Mouse (Mus musculus): ENCODE results near the gene Vmn2r83.
"Not testable (repeated sequence)": the region's sequence is repeated elsewhere in the genome, so short reads cannot be mapped to it uniquely, and the experiment has no call there.

Vmn2r83 gene

DNA sequence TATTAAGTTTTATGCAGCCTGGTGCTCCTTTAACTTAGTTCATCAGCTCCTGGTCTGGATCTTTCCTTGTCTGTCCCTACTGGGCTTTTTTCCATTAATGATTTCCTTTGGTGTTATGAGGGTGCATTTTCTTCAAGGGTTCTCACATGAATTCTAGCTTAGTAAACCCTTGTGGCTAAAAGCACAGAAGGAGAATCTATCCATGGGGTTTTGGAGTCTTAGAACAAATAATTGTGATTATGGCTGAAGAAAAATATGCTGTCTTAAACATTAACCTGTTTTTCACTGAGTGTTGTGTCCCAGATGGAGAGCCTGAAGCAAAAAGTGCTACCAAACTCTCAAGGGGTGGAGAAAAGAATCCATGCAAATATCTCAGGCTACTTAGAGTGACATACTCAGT, at the start of gene Vmn2r83:
Gene Vmn2r83 (plus strand): TSS at position 301 of the 400 bp plus-strand sequence.
- in situ Hi-C loops (cut with MboI) = no loop called here

DNA sequence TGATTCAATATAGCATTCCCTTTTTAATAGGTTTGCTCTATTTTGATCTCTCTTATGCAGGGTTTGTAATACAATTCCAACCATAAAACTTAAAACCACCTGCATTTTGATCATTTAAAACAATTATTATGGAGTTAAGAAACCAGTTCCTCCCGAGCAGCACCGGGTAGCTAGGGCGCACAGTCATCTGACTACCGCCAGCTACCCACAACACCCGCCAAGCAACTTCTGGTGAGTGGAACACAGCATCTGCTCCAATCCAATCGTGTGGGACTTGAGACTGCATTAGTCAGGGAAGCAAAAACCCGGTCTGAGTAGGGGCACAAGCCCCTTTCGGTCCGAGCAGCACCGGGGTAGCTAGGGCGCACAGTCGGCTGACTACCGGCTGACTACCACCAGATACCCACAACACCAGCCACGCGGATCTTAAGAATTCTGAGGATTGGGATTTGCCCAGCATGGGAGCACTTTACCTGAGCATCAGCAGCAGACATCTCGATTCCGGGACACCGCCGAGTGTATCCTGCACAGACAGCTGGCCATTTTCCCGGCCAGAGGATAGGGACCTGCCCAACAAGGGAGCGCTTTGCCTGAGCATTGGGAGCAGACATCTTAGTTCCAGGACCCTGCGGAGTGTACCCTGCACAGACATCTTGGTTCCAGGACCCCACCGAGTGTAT, 33.2 kb upstream of the Vmn2r83 start:
- in situ Hi-C loops (cut with MboI) = not testable (repeated sequence)

DNA sequence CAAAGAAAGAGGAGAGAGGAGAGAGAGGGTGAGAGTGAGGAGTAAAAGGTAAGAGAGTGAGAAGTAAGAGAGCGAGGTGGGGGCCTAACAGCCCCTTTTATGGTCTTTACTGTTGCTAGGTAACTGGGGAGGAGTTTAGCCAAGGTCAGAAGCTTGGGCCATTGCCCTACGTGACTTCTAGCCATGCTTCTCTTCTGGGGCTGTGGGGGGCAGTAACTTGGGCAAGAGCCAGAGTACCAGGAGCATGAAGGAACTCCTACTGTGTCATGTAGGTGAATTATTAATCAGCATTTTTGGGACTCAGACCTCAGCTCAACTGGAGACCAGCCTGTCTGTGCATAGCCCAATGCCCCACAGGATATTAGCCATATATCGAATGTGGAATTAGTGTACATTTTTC, 27.4 kb downstream of the Vmn2r83 start:
- in situ Hi-C loops (cut with MboI) = no loop called here

DNA sequence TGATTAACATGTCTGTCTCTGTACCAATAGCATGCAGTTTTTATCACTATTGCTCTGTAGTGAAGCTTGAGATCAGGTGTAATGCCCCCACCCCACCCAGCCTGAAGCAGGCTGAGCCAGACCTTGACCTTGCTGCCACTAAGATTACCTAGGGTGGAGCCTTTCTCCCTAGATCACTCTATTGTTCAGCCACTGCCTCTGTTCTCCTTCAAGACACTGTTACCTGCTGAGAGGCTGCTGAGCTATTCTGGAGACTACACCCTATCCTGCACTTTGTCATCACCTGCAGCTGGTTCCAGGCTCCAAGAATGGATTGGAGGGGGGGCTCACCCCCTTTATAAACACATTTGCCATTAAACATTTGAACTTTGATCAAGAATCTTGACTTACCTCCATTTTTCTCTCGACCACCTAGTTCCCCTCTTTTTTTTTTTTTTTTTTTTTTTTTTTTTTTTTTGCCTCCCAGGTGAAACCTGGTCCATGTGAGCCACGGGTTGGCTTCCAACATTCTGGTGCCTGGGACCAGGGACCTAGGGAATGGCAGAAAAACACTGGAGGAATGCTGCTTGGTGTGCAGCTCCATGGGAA, 28.3 kb downstream of the Vmn2r83 start:
- in situ Hi-C loops (cut with MboI) = no loop called here

DNA sequence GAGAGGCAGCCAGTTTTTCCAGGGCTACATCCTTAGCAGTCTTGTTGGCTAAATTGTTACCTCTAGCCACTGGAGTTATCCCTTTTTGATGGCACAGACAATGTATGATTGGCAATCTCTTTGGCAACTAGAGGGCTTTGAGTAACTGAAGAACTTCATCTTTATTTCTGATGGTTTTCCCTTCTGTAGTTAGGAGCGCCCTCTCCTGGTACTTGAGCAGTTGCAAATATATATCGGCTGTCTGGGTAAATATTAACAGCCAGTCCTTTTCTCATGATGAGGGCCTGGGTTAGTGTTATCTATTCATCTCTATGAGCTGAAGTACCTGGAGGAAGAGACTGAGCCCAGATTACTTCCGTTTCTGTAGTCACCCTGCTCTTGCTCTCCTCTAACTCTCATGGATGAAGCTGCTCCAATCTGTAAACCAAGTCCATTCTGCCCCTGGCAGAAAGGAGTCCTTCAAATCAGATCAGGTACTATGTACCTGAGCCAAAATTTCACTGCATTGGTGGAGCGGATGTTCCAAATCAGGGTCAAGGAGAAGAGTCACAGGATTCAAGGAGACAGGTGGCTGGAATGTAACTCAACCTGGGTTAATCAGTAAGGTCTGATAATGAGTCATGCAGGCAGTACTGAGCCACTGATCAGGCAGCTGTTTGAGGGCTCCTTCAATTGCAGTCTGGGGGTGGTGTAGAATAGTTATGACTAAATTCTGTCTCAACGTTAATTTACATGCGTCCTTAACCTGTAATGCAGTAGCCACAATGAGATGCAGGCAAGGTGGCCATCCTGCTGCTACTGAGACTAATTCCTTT, 34.5 kb downstream of the Vmn2r83 start:
- in situ Hi-C loops (cut with MboI) = no loop called here

DNA sequence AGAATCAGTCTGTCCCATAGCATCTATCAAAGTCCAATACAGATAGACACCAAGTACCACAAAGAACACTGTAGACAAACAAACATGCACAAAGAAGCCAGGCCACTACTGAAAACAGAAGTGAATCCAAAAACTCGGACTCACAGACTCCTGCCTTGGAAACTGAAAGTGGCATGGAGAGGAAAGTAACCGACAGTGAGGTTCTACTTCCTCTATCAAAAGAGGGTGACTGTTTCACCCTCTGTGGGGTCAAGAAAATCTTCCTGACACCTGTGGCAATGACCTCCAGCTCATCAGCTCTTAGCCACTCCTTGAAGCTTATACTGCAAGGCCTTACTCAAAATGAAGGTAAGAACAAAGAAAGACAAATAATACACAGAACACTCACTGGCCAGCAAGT, 38.2 kb downstream of the Vmn2r83 start:
- in situ Hi-C loops (cut with MboI) = no loop called here

DNA sequence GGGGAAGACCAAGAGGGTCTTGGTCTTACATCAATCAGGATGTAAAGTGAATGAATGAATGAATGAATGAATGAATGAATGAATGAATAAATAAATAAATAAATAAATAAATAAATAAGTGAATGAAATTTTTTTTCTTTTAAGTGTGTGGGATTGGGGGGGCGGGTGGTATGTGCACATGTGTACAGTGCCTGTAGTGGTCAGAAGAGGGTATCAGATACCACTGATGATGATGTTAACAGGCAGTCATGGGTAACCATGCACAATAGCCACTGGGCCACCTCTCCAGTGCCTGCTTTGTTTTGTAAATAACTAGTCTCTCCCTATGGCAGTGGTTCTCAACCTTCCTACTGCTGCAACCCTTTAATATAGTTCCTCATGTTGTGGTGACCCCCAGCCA, 55.9 kb downstream of the Vmn2r83 start:
- in situ Hi-C loops (cut with MboI) = no loop called here

DNA sequence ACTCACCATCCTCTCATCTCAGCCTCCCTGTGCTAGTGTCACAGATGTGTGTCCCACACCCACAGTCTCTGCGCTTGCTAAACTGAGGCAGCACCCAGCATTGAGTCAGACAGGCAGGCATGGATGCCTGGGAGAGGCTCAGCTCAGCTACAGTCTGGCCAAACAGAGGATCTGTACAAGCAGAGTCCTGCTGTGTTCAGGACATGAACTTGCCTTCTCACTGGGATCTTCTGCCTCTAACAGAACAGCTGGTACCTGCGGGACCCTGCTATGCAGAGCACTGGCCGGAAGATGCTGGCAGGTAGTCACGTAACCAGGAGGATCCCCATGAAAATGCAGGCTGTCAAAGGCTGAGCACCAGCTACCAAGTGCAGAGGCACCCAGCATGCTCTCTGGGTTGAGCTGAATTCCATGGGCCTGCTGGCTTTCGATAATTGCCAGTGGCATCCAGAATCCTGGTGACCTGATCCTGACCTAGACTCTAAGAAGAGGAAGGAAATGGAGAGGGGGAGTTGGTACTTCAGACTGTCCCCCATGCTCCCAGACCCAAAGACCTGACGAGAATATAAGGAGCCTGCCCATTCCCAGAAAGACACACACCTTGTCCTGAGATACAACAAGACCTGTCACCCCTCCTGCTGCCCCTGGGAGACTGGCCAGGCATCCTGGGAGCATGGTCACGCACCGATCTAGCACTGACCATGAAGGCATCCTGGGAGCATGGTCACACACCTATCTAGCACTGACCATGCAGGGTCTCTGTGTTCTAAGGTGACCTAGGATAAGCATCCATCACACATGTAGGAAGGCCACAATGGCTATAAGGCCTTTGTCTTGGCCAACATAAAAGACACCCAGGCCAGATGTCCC, 57.2 kb downstream of the Vmn2r83 start:
- in situ Hi-C loops (cut with MboI) = no loop called here

DNA sequence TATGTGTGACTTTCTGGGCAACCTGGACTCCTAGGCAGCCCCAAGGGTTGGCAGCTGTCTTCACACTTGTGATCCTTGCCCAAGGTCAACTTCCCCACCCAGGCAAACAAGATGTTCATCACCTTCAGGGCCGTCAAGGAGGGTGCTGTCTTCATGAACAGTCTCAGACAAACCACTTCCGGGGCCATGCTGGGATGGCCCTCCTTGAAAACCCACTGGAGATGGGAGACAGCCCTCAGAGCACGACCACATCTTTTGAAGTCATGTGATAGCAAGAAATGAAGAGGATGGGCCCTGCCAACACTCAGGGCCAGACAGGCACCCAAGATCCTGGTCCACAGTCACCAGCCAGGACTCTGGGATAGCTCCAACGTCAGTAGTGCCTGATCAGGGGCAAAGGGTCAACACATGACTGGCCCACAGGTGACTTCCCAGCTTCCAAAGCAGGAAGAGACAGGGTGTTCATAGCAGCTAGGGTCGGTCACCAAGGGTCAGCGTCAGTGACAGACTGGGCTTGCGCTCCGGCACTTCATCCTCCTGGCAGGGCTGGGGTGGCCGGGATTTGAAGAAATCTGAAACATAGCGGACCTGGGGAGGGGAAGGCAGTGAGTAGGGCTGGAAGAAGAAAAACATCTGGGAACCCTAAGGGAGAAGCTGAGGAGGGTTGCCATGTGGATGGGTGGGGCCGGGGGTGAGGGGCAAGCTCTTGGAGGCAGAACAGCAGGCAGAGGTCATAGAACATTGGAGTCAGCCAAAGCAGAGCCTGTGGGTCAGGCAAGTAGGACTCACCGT, 58.3 kb downstream of the Vmn2r83 start:
- in situ Hi-C loops (cut with MboI) = no loop called here

DNA sequence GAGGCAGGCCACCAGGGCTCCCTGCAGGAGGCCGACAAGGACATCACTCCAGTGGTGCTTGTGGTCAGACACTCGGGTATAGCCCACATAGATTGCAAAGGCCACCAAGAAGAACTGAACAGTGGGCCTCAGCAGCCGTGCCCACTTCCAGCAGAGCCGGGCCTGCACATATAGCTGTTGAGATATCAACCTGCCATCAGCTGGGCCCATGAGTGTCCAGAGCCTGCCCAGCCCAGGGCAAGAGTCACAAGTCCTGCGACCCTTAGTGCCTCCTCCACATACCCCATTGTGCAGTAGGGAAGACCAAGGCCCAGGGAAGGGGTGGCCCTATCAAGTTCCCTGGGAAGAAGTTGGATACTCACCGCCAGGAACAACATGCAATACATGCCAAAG, 58.9 kb downstream of the Vmn2r83 start:
- in situ Hi-C loops (cut with MboI) = no loop called here

DNA sequence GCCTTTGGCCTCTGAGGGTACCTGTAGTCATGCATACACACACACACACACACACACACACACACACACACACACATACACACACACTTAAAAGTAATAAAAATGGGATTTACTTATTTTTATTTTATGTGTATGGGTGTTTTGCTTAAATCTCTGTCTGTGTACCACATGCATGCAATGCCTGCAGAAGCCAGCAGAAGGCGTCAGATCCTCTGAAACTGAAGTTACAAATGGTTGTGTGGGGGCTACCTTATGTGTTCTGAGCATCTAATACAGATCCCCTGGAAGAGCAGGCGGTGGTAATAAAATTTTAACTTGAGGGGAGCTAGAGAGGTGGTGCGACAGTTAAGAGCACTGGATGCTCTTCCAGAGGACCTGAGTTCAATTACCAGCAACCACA, 59.5 kb downstream of the Vmn2r83 start:
- in situ Hi-C loops (cut with MboI) = no loop called here

DNA sequence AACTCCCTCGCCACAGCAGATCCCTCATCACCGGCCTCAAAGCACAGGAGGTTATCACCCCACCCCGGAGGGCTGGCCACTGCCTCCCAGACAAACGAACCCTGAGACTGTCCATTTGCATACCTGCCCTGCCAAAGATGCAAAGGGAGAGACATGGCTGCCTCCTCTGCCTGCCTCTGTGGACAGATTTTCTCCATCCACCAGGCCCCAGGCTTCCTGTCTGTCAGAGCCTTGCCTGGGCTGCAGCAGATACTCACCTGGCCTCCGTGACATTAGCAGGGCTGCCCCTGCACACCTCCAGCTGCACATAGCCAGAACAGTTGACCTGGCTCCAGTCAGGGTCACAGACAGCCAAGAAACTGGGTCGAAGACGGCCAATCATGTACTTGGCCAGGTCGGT, 61.7 kb downstream of the Vmn2r83 start:
- in situ Hi-C loops (cut with MboI) = no loop called here

DNA sequence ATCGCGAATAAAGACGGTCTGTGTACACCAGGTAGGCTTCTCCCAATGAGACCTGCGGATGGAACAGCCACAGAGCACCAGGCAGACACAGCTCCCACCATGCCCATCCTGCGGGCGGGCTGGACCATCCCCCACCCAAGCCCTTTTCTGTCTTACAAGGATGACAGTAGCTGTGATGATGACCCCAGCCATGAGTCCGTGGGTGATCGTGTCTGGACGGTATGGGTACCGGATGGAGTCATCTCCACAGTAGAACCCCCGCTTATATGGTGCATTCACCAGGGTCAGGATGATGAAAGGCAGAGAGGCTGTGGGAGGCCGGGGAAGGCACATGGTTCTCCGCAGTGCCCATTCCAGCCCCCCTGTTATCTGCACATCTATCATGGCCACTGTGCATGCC, 62.2 kb downstream of the Vmn2r83 start:
- in situ Hi-C loops (cut with MboI) = no loop called here

DNA sequence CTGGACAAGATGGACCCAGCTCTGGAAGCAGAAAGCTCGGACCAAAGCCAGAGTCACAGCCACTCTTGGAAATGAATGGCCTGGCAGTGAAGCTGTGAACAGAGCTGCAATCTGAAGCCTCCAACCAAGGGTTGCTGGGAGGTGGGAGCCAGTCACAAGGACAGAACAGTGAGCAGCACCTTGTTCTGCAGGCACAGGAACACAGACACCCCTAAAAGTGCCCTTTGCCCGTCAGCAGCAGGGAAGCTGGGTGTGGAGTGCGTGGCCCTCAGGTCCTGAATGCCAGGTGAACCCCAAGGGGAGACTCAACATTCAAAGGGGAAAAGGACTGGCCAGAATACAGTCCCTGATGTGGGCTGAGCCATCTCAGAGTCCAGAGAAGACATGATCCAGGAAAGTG, 63.1 kb downstream of the Vmn2r83 start:
- in situ Hi-C loops (cut with MboI) = no loop called here

DNA sequence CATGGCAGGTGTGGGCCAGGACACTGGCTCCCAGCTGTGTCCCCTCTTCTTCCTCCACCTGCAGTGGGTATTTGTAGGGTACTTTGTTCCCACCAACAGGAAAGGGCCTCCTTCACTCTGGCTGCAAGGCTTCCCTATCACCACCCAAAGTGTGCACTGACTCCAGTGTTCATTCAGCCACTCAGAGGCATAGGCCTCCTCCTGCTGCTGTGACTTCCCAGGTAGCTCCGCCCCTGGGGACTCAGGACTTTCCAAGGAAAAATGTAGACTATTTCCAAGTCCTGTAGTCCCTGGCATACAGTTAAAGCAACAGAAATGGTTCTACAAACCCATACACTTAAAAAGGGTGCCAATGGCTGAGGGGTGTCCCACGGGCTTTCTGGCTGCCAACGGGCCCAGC, 64.1 kb downstream of the Vmn2r83 start:
- in situ Hi-C loops (cut with MboI) = no loop called here

DNA sequence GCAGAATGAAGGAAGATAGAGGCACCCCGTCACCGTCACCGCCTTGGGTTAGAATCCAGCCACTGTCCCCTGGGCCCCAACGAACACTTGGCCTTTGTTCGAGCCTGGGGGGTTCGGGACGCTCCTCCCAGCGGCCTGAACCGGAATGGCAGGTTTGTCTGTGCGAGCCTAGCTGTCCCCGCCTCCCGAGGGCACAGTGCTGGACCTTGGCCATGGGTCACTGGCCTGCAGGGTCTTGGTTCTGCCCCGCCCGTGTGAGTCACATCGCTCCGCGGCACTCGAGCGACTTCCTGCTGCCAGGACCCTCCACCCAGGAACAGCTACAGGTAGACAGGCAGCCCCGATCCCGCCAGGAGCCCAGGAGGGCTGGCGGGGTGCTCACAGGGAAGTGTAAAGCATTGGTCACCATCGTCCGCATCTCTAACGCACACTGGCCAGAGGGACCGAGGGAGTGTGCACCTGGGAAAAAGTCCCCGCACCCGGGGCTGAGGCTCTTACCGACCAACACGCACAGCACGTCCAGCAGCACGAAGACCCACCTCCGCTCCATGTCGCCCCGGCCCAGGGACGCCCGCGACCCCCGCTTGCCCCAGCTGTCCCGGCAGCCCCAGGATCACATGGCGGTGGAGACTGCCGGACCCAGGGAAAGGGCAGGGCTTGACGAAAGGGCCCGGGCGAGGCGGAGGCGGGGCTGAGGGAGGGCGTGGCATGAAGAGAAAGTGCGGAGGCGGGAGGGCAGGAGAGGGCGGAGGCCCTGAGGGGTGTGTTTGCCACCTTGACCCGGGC, 64.8 kb downstream of the Vmn2r83 start, which contains the start of gene Plpp2:
Gene Plpp2 (minus strand): TSS at position 671 of the 786 bp plus-strand sequence.
- in situ Hi-C loops (cut with MboI) = no loop called here

DNA sequence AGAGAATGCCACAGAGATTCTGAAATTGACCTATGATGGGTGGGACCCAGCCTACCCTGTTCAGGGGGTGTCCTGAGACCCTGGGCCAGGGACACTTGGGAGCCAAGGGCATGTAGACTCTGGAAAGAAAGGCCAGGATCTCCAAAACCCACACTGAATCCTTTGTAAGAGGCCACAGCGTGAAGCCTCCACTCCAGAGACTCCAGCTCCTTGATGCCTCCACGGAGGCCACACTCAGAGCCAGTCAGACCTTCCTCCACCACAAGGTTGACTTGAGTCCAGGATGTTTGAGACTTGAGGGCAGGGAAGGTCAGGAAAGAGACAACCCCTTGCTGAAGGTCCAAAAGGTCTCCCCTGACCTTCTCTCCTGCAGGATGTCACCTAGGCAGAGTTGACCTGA, 65.9 kb downstream of the Vmn2r83 start:
- in situ Hi-C loops (cut with MboI) = no loop called here

DNA sequence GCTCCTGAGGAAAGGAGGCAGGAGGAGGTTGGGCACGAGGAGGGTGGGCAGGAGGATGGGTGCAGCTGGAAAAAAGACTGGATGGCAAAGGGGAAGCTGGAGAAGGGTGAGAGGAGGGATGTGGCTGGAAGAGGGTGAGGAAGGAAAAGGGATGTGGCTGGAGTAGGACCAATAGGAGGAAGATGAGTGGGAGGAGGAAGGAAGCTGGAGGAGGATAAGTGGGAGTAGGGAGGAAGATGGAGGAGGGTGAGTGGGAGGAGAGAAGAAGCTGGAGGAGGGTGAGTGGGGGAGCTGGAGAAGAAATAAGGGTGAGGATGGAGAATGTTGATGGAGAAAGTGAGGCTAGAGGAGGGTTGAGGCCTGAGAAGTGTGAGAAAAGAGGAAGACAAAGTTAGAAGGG, 66.9 kb downstream of the Vmn2r83 start:
- in situ Hi-C loops (cut with MboI) = no loop called here

DNA sequence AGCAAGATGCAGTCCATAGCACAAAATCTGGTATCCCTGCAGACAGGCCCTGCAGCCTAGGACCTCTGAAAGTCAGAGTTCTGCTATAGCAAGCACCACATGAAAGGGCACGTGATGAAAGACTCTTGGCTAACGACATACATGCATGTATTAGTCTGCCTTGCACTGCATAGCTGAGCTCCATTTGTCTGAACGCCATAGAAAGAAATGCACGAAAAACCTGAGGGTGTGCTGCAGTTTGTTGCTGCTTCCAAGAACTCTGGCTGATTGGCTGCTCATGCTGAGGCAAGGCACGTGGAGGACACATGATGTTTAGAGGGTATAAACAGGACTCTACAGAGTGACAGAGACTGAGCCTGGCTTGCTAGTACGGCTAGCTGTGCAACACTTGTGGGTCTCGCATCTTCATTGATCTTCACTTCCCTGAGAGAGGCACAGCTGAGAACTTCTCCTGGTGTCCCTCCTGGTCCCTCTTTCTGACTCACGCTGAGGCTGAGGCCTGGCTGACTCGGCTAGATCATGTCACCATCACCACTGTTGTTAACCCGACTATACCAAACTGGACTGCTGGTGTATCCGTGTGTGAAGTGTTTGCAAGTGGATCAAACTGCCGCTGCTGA, 68.0 kb downstream of the Vmn2r83 start:
- in situ Hi-C loops (cut with MboI) = no loop called here

DNA sequence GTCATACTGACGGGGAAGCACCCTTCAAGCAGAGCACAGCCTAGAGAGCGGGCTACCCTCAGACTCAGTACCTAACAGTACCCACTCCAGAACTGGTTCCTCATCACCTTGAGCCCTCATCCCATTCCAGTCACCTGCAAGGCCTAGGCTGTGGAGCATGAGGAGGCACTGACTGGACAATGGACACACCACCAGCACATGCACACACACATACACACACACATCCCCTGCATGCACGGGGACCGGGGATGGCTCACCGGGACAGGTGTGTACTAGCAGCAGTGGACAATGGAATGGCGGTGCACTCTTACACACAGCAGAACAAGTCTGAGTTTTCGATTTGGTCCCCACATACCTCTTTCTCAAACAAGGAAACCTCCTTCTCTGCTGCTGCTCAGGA, 68.7 kb downstream of the Vmn2r83 start:
- in situ Hi-C loops (cut with MboI) = no loop called here

Data from mature B cell (primary cell).